Mouse (Mus musculus) heart, postnatal 0 days (tissue): ENCODE data around the gene Coa3. TPM values are rescaled to one million over a fixed set of nuclear protein-coding genes. Genes with fewer than 3 reads are reported as not detected.
A peak's percentile ranks its signal among the peaks of the same experiment; 100 is the strongest.

Experiments used
- ATAC-seq: fragments of 200-750 bp; cut with Nextera tagmentation; 2 replicates; pipeline ENCODE4 v1.8.0; 2017; ENCODE audit warnings: low read depth, moderate number of reproducible peaks, moderate library complexity; ENCODE audit not compliant: insufficient read depth
- DNase-seq: peaks from one replicate; pipeline ENCODE4 v3.0.0-alpha.2; 2016; ENCODE audit warnings: low spot score
- H3K27ac ChIP-seq: fragments of 300-500 bp; sonication (generic); 2 replicates; pipeline ENCODE4 v1.5.1; 2014; ENCODE audit warnings: low read depth, mild to moderate bottlenecking
- H3K27me3 ChIP-seq: fragments of 300-500 bp; sonication (generic); 2 replicates; pipeline ENCODE4 v1.6.1; 2014; ENCODE audit warnings: low read length, mixed read lengths; ENCODE audit not compliant: control insufficient read depth, insufficient read depth
- H3K36me3 ChIP-seq: fragments of 300-500 bp; sonication (generic); replicated peaks from 2 replicates; pipeline ENCODE4 v1.6.1; 2014; ENCODE audit warnings: low read length, mixed read lengths; ENCODE audit not compliant: control insufficient read depth, insufficient read depth
- H3K4me1 ChIP-seq: fragments of 300-500 bp; sonication (generic); 2 replicates; pipeline ENCODE4 v1.6.1; 2014; ENCODE audit warnings: antibody characterized with exemption; ENCODE audit not compliant: control insufficient read depth, insufficient read depth
- H3K4me2 ChIP-seq: fragments of 300-500 bp; sonication (generic); 2 replicates; pipeline ENCODE4 v1.6.1; 2014; ENCODE audit warnings: low read depth, mild to moderate bottlenecking, low read length, moderate library complexity
- H3K4me3 ChIP-seq: fragments of 300-500 bp; sonication (generic); 2 replicates; pipeline ENCODE4 v1.5.1; 2014; ENCODE audit warnings: low read depth, low read length
- H3K9ac ChIP-seq: fragments of 300-500 bp; sonication (generic); replicated peaks from 2 replicates; pipeline ENCODE4 v1.6.1; 2014; ENCODE audit warnings: low read depth, low read length, mixed read lengths
- H3K9me3 ChIP-seq: fragments of 300-500 bp; sonication (generic); replicated peaks from 2 replicates; pipeline ENCODE4 v1.6.1; 2016; ENCODE audit warnings: low read length; ENCODE audit not compliant: control insufficient read depth
- CTCF ChIP-seq: IDR thresholded peaks from 2 replicates; pipeline ENCODE4 v1.5.1; 2016; ENCODE audit warnings: antibody characterized with exemption, control low read depth, low read depth
- EP300 ChIP-seq: IDR thresholded peaks from 2 replicates; pipeline ENCODE4 v1.6.1; 2016; ENCODE audit warnings: antibody characterized with exemption, low read depth
- WGBS: fragments of 180-500 bp; shearing (Covaris S2); extraction: QIAGEN DNeasy Blood & Tissue Kit; methylation state at CpG from one replicate; pipeline ENCODE4 v1.1.7; 2014; 5-methylcytosine and 5-hydroxymethylcytosine counted together
- polyA plus RNA-seq: library from polyadenylated mRNA; unstranded; fragments of >200 nt; fragmentation: Nextera tagmentation; extraction: Ambion mirVana; gene quantifications from 2 replicates; pipeline ENCODE4 v1.2.1, GENCODE M21; 2015
- total RNA-seq: library from RNA; depleted of rRNA; stranded (reverse); fragments of >200 nt; gene quantifications from 2 replicates; pipeline ENCODE4 v1.2.3, GENCODE M21; 2014; ENCODE audit warnings: low replicate concordance

Coa3 gene
- total and polyA plus RNA-seq, 2 experiments from 2014 or later = 175 to 189 TPM

GRCm38 (mm10) chr11:101272446-101272845 is 6.5 kb downstream of the Coa3 start:
- TF ChIP-seq EP300 = no peak
- no peak for TF ChIP-seq CTCF
- no peak overlapping the region for H3K9ac ChIP-seq
- H3K27ac ChIP-seq = no peak overlapping the region
- H3K36me3 ChIP-seq = no peaks in the 10 kb centered on the region
- peaks cover 12% of the 10 kb centered on the region for H3K4me1 ChIP-seq
- DNase-seq (no peak), ATAC-seq (no peak)
- no peaks in the 10 kb centered on the region for H3K27me3 ChIP-seq
- 81% methylated on average over 3 of the region's 3 CpGs for WGBS
- H3K9me3 ChIP-seq = no peaks in the 10 kb centered on the region
- H3K4me2 ChIP-seq = no peak overlapping the region
- H3K4me3 ChIP-seq = no peak overlapping the region

GRCm38 (mm10) chr11:101269577-101270116 is 9.3 kb downstream of the Coa3 start:
- H3K27ac ChIP-seq = no peak overlapping the region

GRCm38 (mm10) chr11:101265906-101266305 is 13.0 kb downstream of the Coa3 start:
- DNase-seq = no peak
- Histone ChIP-seq H3K9me3 (no peaks in the 10 kb centered on the region), H3K36me3 (no peaks in the 10 kb centered on the region), H3K4me1 (peaks cover 17% of the 10 kb centered on the region; the same call in 1 of the 2 replicates), H3K4me3 (no peak overlapping the region), H3K27me3 (peaks cover 40% of the 10 kb centered on the region), H3K4me2 (no peak overlapping the region), H3K27ac (no peak overlapping the region), H3K9ac (no peak overlapping the region)
- no peak for TF ChIP-seq EP300
- no peak for TF ChIP-seq CTCF
- WGBS = 31% methylated on average over 6 of the region's 6 CpGs
- no peak for ATAC-seq

More at GRCm38 (mm10) chr11:101269577-101270116, 9.3 kb downstream of the Coa3 start:
- DNase-seq (no peak), ATAC-seq (0 out of 2 replicates have a peak, but pooled peaks have one; percentile 27)
- no peak for TF ChIP-seq CTCF
- no peak for TF ChIP-seq EP300
- Histone ChIP-seq H3K4me1 (peaks cover 5% of the 10 kb centered on the region; the same call in 1 of the 2 replicates), H3K27me3 (peaks cover 15% of the 10 kb centered on the region), H3K36me3 (no peaks in the 10 kb centered on the region), H3K9me3 (no peaks in the 10 kb centered on the region), H3K4me3 (no peak overlapping the region), H3K4me2 (no peak overlapping the region), H3K9ac (no peak overlapping the region)
- 14% methylated on average over 10 of the region's 10 CpGs for WGBS

GRCm38 (mm10) chr11:101264954-101265471 is 13.9 kb downstream of the Coa3 start:
- H3K27ac ChIP-seq = no peak overlapping the region
- H3K27me3 ChIP-seq = peaks cover 40% of the 10 kb centered on the region
- DNase-seq = no peak
- no peaks in the 10 kb centered on the region for H3K36me3 ChIP-seq
- WGBS = 10% methylated on average over 31 of the region's 31 CpGs
- no peak for TF ChIP-seq EP300
- no peak for TF ChIP-seq CTCF
- no peaks in the 10 kb centered on the region for H3K9me3 ChIP-seq
- no peak overlapping the region for H3K9ac ChIP-seq
- H3K4me1 ChIP-seq = peaks cover 21% of the 10 kb centered on the region
- H3K4me3 ChIP-seq = peak overlapping the region; percentile 13; the same call in 1 of the 2 replicates
- H3K4me2 ChIP-seq = peak overlapping the region; percentile 24; the same call in 1 of the 2 replicates
- no peak for ATAC-seq

GRCm38 (mm10) chr11:101263989-101264280 is 15.0 kb downstream of the Coa3 start:
- ATAC-seq (no peak), DNase-seq (no peak)
- Histone ChIP-seq H3K4me1 (peaks cover 32% of the 10 kb centered on the region), H3K27me3 (peaks cover 40% of the 10 kb centered on the region), H3K36me3 (no peaks in the 10 kb centered on the region), H3K4me2 (no peak overlapping the region), H3K9ac (no peak overlapping the region), H3K4me3 (no peak overlapping the region), H3K9me3 (no peaks in the 10 kb centered on the region), H3K27ac (no peak overlapping the region)
- no peak for TF ChIP-seq CTCF
- no peak for TF ChIP-seq EP300
- WGBS = 32% methylated on average over 3 of the region's 3 CpGs
